Mouse (Mus musculus) brain, embryonic 18.5 days (tissue): ENCODE results near the gene Rasal2.

Experiments
- DNase-seq: peaks from one replicate; pipeline ENCODE4 v3.0.0-alpha.2; 2012; ENCODE audit warnings: low read depth, low spot score

Gene Rasal2

GRCm38 (mm10) chr1:157143326-157143932 is 269.0 kb downstream of the Rasal2 start:
- DNase-seq = no peak

- no peak for DNase-seq
These were observed 271.4 kb downstream of the Rasal2 start for GRCm38 (mm10) chr1:157141014-157141413.

GRCm38 (mm10) chr1:157137854-157138241 is 274.5 kb downstream of the Rasal2 start:
- DNase-seq = no peak

GRCm38 (mm10) chr1:157137132-157137853 is 275.1 kb downstream of the Rasal2 start:
- no peak for DNase-seq

GRCm38 (mm10) chr1:157128219-157128618 is 284.2 kb downstream of the Rasal2 start:
- DNase-seq = no peak

GRCm38 (mm10) chr1:157123836-157124235 is 288.6 kb downstream of the Rasal2 start:
- no peak for DNase-seq

- DNase-seq = no peak
These were observed 293.2 kb downstream of the Rasal2 start for GRCm38 (mm10) chr1:157119168-157119567.

GRCm38 (mm10) chr1:157117440-157117839 is 295.0 kb downstream of the Rasal2 start:
- no peak for DNase-seq

- no peak for DNase-seq
These were observed 297.9 kb downstream of the Rasal2 start for GRCm38 (mm10) chr1:157114492-157114891.

GRCm38 (mm10) chr1:157110287-157110835 is 302.0 kb downstream of the Rasal2 start:
- DNase-seq = no peak

GRCm38 (mm10) chr1:157108580-157108979 is 303.8 kb downstream of the Rasal2 start, which contains the start of gene Tex35:
Tex35 (minus strand) TSS chr1:157108680.
- DNase-seq = no peak

GRCm38 (mm10) chr1:157101122-157101865 is 311.1 kb downstream of the Rasal2 start:
- peak; percentile 14 for DNase-seq

- no peak for DNase-seq
These were observed 316.9 kb downstream of the Rasal2 start for GRCm38 (mm10) chr1:157095534-157095933.

GRCm38 (mm10) chr1:157092622-157093021 is 319.8 kb downstream of the Rasal2 start:
- no peak for DNase-seq

- DNase-seq = no peak
These were observed 320.3 kb downstream of the Rasal2 start for GRCm38 (mm10) chr1:157092140-157092539.

GRCm38 (mm10) chr1:157090835-157091234 is 321.6 kb downstream of the Rasal2 start:
- DNase-seq = no peak

- DNase-seq = no peak
These were observed 326.0 kb downstream of the Rasal2 start for GRCm38 (mm10) chr1:157086097-157086994.
